Mouse (Mus musculus) embryonic fibroblast, embryonic 13.5 days (primary cell): ENCODE data around the gene Abhd8.

ENCODE experiments used
- CTCF ChIP-seq: IDR thresholded peaks from 2 replicates; pipeline ENCODE4 v1.5.1; 2011; ENCODE audit warnings: mild to moderate bottlenecking, control low read depth, low read length, moderate library complexity, borderline replicate concordance; ENCODE audit not compliant: insufficient read depth
- POLR2A ChIP-seq: IDR thresholded peaks from 2 replicates; pipeline ENCODE4 v1.6.1; 2011; ENCODE audit warnings: low read depth, mild to moderate bottlenecking, control low read depth, low read length, moderate library complexity

GRCm38 (mm10) chr8:71505326-71505725, 41.9 kb upstream of the Abhd8 start:
- TF ChIP-seq CTCF, result no peak
- no peak for TF ChIP-seq POLR2A
